In genomic region chr11:100541577-100541976, GRCm38 (mm10) we compare ENCODE assay signal across 17 mouse cellular contexts. TPM values are rescaled to one million over a fixed set of nuclear protein-coding genes. Genes with fewer than 3 reads are reported as not detected.
"Had no signal": no experiment of that assay in that cellular context is flagged by ENCODE, and none has a peak within 500 bp of the region (broad histone marks: within the 10 kb centered on the region; RNA-seq: fewer than 3 reads in every experiment).

No protein-coding gene starts in this region.

- H3K36me3 ChIP-seq: liver, embryonic 13.5 days; liver, embryonic 15.5 days; lung, embryonic 15.5 days; midbrain, embryonic 12.5 days; midbrain, embryonic 15.5 days; neural tube, embryonic 12.5 days; stomach, embryonic 15.5 days had no signal

- H3K27me3 ChIP-seq: liver, embryonic 15.5 days; lung, embryonic 15.5 days; midbrain, embryonic 15.5 days; neural tube, embryonic 12.5 days; stomach, embryonic 15.5 days had no signal

- DNase-seq: liver, embryonic 13.5 days; liver, postnatal 0 days; lung, adult 2 months; lung, postnatal 14 days; lung, postnatal 36 days; right cerebral cortex, postnatal 14 days; thymus, adult 2 months; thymus, postnatal 25 days; thymus, postnatal 4 days had no signal

- H3K4me3 ChIP-seq: liver, embryonic 13.5 days; liver, embryonic 15.5 days; lung, embryonic 15.5 days; midbrain, embryonic 12.5 days; midbrain, embryonic 15.5 days; neural tube, embryonic 12.5 days; stomach, embryonic 15.5 days had no signal

- H3K9me3 ChIP-seq: liver, embryonic 13.5 days; liver, embryonic 15.5 days; lung, embryonic 15.5 days; midbrain, embryonic 12.5 days; midbrain, embryonic 15.5 days; neural tube, embryonic 12.5 days; stomach, embryonic 15.5 days had no signal

- ATAC-seq: liver, postnatal 0 days; lung, postnatal 0 days; midbrain, embryonic 15.5 days had no signal

RNA-seq across cellular contexts. Expression of gene Ttc25, which starts 3.8 kb away (rescaled TPM):
- total RNA-seq: monocyte, adult 5-6 weeks had no signal
